Mouse (Mus musculus): ENCODE measurements at regions not wholly inside any gene's neighbourhood (a gene's known extent, or its start where the extent isn't known, plus 50 kb on each side); places are given as distances from the start of the nearest gene placed in this dataset.

- H3K9ac ChIP-seq (ENCODE audit: low read depth, low read length): no peak overlapping the region
- 68% methylated on average over 3 of the region's 3 CpGs for WGBS
These were observed 125.7 kb downstream of the Gm826 start for GRCm38 (mm10) chr2:160208295-160208694.

GRCm38 (mm10) chr2:160207226-160207625, 126.7 kb downstream of the Gm826 start:
- no peak for ATAC-seq (replicated peaks; ENCODE audit: low FRiP score, low read depth)
- Histone ChIP-seq H3K4me1 (replicated peaks; ENCODE audit: insufficient read depth, low read length) (no peaks in the 10 kb centered on the region), H3K9ac (ENCODE audit: low read depth, low read length) (no peak overlapping the region), H3K4me2 (ENCODE audit: low read length) (no peak overlapping the region), H3K27me3 (ENCODE audit: insufficient read depth, low read length) (no peaks in the 10 kb centered on the region), H3K9me3 (replicated peaks; ENCODE audit: low read length) (no peaks in the 10 kb centered on the region), H3K27ac (no peak overlapping the region), H3K4me3 (replicated peaks; ENCODE audit: low read depth, low read length) (no peak overlapping the region), H3K36me3 (ENCODE audit: insufficient read depth, low read length) (no peaks in the 10 kb centered on the region)
- no peak for TF ChIP-seq CTCF (IDR thresholded peaks at IDR 0.05; ENCODE audit: low read depth)
- no peak for DNase-seq (ENCODE audit: low spot score)
- 65% methylated on average over 4 of the region's 4 CpGs for WGBS

More at GRCm38 (mm10) chr2:160208295-160208694, 125.7 kb downstream of the Gm826 start:
- H3K36me3 ChIP-seq (ENCODE audit: insufficient read depth, low read length): no peaks in the 10 kb centered on the region
- H3K4me1 ChIP-seq (replicated peaks; ENCODE audit: insufficient read depth, low read length): no peaks in the 10 kb centered on the region
- H3K4me3 ChIP-seq (replicated peaks; ENCODE audit: low read depth, low read length): no peak overlapping the region
- DNase-seq (ENCODE audit: low spot score) (no peak), ATAC-seq (replicated peaks; ENCODE audit: low FRiP score, low read depth) (no peak)
- no peaks in the 10 kb centered on the region for H3K27me3 ChIP-seq (ENCODE audit: insufficient read depth, low read length)
- H3K4me2 ChIP-seq (ENCODE audit: low read length): no peak overlapping the region
- H3K27ac ChIP-seq: no peak overlapping the region
- no peaks in the 10 kb centered on the region for H3K9me3 ChIP-seq (replicated peaks; ENCODE audit: low read length)
- TF ChIP-seq CTCF (IDR thresholded peaks at IDR 0.05; ENCODE audit: low read depth): no peak

DNA sequence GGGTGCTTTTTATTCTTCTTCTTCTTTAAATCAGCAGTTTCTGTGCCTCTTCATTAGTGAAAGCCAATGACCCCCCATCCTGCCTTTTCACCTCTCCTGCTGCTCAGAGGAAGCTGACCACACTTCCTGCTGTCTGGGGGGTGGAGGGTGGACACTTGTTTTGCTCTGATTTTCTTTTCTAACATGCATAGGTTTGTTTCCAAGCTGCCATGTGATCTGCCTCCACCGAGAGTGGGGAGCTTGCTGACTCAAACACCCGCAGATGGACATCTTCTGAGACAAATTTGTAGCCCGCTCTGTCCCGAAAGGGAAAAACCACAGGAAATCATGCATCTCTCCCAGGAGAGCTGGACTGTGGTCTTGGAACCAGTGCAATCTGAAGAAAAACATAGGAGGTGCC, 141.3 kb downstream of the Gm826 start:
- DNase-seq (ENCODE audit: low spot score) (peak; percentile 11), ATAC-seq (replicated peaks; ENCODE audit: low FRiP score, low read depth) (no peak)
- Histone ChIP-seq H3K36me3 (ENCODE audit: insufficient read depth, low read length) (no peaks in the 10 kb centered on the region), H3K4me3 (replicated peaks; ENCODE audit: low read depth, low read length) (no peak overlapping the region), H3K9ac (ENCODE audit: low read depth, low read length) (no peak overlapping the region), H3K4me1 (replicated peaks; ENCODE audit: insufficient read depth, low read length) (no peaks in the 10 kb centered on the region), H3K27me3 (ENCODE audit: insufficient read depth, low read length) (no peaks in the 10 kb centered on the region), H3K27ac (no peak overlapping the region), H3K4me2 (ENCODE audit: low read length) (no peak overlapping the region), H3K9me3 (replicated peaks; ENCODE audit: low read length) (no peaks in the 10 kb centered on the region)
- WGBS: 75% methylated on average over 4 of the region's 4 CpGs
- no peak for TF ChIP-seq CTCF (IDR thresholded peaks at IDR 0.05; ENCODE audit: low read depth)

DNA sequence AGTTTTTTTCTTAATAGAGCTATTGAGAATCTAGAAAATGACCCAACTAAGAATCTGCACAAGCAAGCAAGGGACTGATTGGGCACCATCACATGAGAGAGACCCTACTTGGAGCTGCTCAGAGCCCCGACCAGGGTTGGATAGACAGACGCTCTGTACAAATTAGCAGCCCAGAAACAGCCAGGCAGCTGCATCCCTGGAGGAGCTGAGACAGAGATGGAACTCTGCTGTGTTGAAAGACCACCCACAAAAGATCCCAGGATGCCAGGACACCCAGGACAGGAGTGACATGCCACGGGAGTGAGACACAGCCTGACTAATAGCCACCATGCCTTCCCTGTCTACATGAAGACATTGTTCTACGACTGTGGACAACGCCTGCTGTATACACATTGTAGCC, 147.9 kb downstream of the Gm826 start:
- Histone ChIP-seq H3K9me3 (replicated peaks; ENCODE audit: low read length) (no peaks in the 10 kb centered on the region), H3K4me2 (ENCODE audit: low read length) (no peak overlapping the region), H3K4me1 (replicated peaks; ENCODE audit: insufficient read depth, low read length) (no peaks in the 10 kb centered on the region), H3K27me3 (ENCODE audit: insufficient read depth, low read length) (no peaks in the 10 kb centered on the region), H3K27ac (no peak overlapping the region), H3K4me3 (replicated peaks; ENCODE audit: low read depth, low read length) (no peak overlapping the region), H3K9ac (ENCODE audit: low read depth, low read length) (no peak overlapping the region), H3K36me3 (ENCODE audit: insufficient read depth, low read length) (no peaks in the 10 kb centered on the region)
- no peak for TF ChIP-seq CTCF (IDR thresholded peaks at IDR 0.05; ENCODE audit: low read depth)
- DNase-seq (ENCODE audit: low spot score) (no peak), ATAC-seq (replicated peaks; ENCODE audit: low FRiP score, low read depth) (no peak)
- WGBS: 84% methylated on average over 5 of the region's 5 CpGs

DNA sequence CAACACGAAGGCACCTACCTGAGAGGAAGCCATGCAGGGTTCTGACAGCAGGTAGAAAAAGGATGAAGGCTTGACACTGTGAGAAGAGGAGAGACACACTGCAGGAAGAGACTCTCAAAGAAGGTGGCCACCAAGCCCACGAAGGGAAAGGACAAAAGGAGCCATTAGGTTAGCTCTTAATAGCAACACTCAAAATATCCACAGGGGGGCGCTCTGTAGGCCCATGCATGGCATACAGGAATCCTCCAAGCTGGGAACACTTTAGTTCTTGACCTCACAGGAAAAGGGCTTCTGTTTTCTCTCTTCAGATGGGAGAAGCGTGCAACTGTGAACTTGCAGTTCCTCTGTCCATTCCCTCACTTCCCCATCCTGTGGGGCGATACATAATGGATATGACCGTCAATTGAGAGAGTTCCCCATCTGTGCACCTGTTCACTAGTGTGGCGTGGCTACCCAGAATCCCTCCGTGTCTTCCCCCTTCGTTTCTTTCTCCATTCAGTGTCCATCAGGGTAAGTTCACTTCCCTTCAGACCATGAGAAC, 162.9 kb downstream of the Gm826 start:
- DNase-seq (ENCODE audit: low spot score) (no peak), ATAC-seq (replicated peaks; ENCODE audit: low FRiP score, low read depth) (no peak)
- no peak overlapping the region for H3K4me3 ChIP-seq (replicated peaks; ENCODE audit: low read depth, low read length)
- no peaks in the 10 kb centered on the region for H3K4me1 ChIP-seq (replicated peaks; ENCODE audit: insufficient read depth, low read length)
- H3K4me2 ChIP-seq (ENCODE audit: low read length): no peak overlapping the region
- H3K27ac ChIP-seq: no peak overlapping the region
- H3K9me3 ChIP-seq (replicated peaks; ENCODE audit: low read length): no peaks in the 10 kb centered on the region
- no peaks in the 10 kb centered on the region for H3K36me3 ChIP-seq (ENCODE audit: insufficient read depth, low read length)
- WGBS: 73% methylated on average over 9 of the region's 9 CpGs
- H3K27me3 ChIP-seq (ENCODE audit: insufficient read depth, low read length): no peaks in the 10 kb centered on the region
- H3K9ac ChIP-seq (ENCODE audit: low read depth, low read length): no peak overlapping the region
- peak; percentile 41 for TF ChIP-seq CTCF (IDR thresholded peaks at IDR 0.05; ENCODE audit: low read depth)

DNA sequence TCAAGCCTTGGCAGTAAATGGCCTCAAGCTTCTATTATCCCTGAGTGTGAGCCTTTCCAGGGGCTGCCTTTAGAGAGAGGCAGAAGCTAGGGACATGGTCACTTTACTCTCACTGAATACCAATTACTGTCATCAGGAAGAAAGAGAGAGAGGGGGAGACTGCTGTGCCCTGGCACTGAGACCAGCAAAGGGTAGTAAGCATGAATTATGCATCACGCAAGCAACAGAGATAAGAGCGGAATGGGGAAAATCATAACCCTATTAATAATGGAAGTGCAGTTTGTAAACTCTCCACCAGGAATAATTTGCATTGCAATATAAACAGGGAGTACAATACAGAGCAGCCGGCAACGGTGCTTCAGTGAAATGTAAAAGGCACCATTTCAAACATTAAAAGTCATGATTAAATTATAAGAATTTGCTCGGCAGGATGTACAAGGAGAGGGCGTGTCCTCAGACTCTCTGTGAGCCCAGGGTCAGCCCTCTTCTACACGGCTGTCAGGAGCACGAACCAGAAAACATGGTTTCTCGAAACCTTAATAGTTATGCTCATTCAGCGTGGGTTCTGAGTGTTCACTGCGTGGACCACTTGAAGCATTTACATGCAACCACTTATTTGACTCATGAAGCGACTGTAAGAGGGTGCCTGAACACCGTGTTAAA, 175.2 kb downstream of the Gm826 start:
- H3K4me1 ChIP-seq (replicated peaks; ENCODE audit: insufficient read depth, low read length): no peaks in the 10 kb centered on the region
- no peak for TF ChIP-seq CTCF (IDR thresholded peaks at IDR 0.05; ENCODE audit: low read depth)
- H3K4me3 ChIP-seq (replicated peaks; ENCODE audit: low read depth, low read length): no peak overlapping the region
- H3K9ac ChIP-seq (ENCODE audit: low read depth, low read length): no peak overlapping the region
- ATAC-seq (replicated peaks; ENCODE audit: low FRiP score, low read depth) (no peak), DNase-seq (ENCODE audit: low spot score) (no peak)
- H3K27me3 ChIP-seq (ENCODE audit: insufficient read depth, low read length): no peaks in the 10 kb centered on the region
- H3K9me3 ChIP-seq (replicated peaks; ENCODE audit: low read length): no peaks in the 10 kb centered on the region
- H3K4me2 ChIP-seq (ENCODE audit: low read length): no peak overlapping the region
- no peak overlapping the region for H3K27ac ChIP-seq
- H3K36me3 ChIP-seq (ENCODE audit: insufficient read depth, low read length): no peaks in the 10 kb centered on the region
- 76% methylated on average over 13 of the region's 13 CpGs for WGBS

GRCm38 (mm10) chr2:160153781-160154180, 180.2 kb downstream of the Gm826 start:
- ATAC-seq (replicated peaks; ENCODE audit: low FRiP score, low read depth): no peak

More at GRCm38 (mm10) chr2:160153781-160154180, 180.2 kb downstream of the Gm826 start:
- Histone ChIP-seq H3K36me3 (ENCODE audit: insufficient read depth, low read length) (no peaks in the 10 kb centered on the region), H3K27ac (no peak overlapping the region), H3K27me3 (ENCODE audit: insufficient read depth, low read length) (no peaks in the 10 kb centered on the region), H3K9me3 (replicated peaks; ENCODE audit: low read length) (no peaks in the 10 kb centered on the region), H3K4me3 (replicated peaks; ENCODE audit: low read depth, low read length) (no peak overlapping the region), H3K9ac (ENCODE audit: low read depth, low read length) (no peak overlapping the region), H3K4me2 (ENCODE audit: low read length) (no peak overlapping the region), H3K4me1 (replicated peaks; ENCODE audit: insufficient read depth, low read length) (no peaks in the 10 kb centered on the region)
- DNase-seq (ENCODE audit: low spot score): peak; percentile 57
- WGBS: 35% methylated on average over 6 of the region's 6 CpGs
- TF ChIP-seq CTCF (IDR thresholded peaks at IDR 0.05; ENCODE audit: low read depth): no peak
